Mouse (Mus musculus) stomach, embryonic 15.5 days (tissue): ENCODE measurements at regions not wholly inside any gene's neighbourhood (a gene's known extent, or its start where the extent isn't known, plus 50 kb on each side); places are given as distances from the start of the nearest gene placed in this dataset.

Source experiments
- ATAC-seq: fragments of 200-750 bp; cut with Nextera tagmentation; 2 replicates; pipeline ENCODE4 v1.8.0; 2017; ENCODE audit warnings: low read depth, moderate number of reproducible peaks, moderate TSS enrichment; ENCODE audit not compliant: insufficient read depth, low FRiP score
- H3K27ac ChIP-seq: fragments of 300-500 bp; sonication (generic); 2 replicates; pipeline ENCODE4 v1.5.1; 2015; ENCODE audit warnings: mild to moderate bottlenecking, inconsistent platforms
- H3K27me3 ChIP-seq: fragments of 300-500 bp; sonication (generic); replicated peaks from 2 replicates; pipeline ENCODE4 v1.6.1; 2015; ENCODE audit warnings: inconsistent platforms
- H3K36me3 ChIP-seq: fragments of 300-500 bp; sonication (generic); 2 replicates; pipeline ENCODE4 v1.6.1; 2015; ENCODE audit warnings: inconsistent platforms
- H3K4me1 ChIP-seq: fragments of 300-500 bp; sonication (generic); 2 replicates; pipeline ENCODE4 v1.6.1; 2015; ENCODE audit warnings: inconsistent platforms
- H3K4me2 ChIP-seq: fragments of 300-500 bp; sonication (generic); 2 replicates; pipeline ENCODE4 v1.6.1; 2015; ENCODE audit warnings: mild to moderate bottlenecking, inconsistent platforms
- H3K4me3 ChIP-seq: fragments of 300-500 bp; sonication (generic); replicated peaks from 2 replicates; pipeline ENCODE4 v1.5.1; 2015; ENCODE audit warnings: inconsistent platforms
- H3K9ac ChIP-seq: fragments of 300-500 bp; sonication (generic); 2 replicates; pipeline ENCODE4 v1.6.1; 2015; ENCODE audit warnings: inconsistent platforms
- H3K9me3 ChIP-seq: fragments of 300-500 bp; sonication (generic); 2 replicates; pipeline ENCODE4 v1.6.1; 2016; ENCODE audit warnings: inconsistent platforms
- WGBS: fragments of 180-500 bp; shearing (Covaris S2); methylation state at CpG from one replicate; pipeline ENCODE4 v1.1.7; 2015; 5-methylcytosine and 5-hydroxymethylcytosine counted together

DNA sequence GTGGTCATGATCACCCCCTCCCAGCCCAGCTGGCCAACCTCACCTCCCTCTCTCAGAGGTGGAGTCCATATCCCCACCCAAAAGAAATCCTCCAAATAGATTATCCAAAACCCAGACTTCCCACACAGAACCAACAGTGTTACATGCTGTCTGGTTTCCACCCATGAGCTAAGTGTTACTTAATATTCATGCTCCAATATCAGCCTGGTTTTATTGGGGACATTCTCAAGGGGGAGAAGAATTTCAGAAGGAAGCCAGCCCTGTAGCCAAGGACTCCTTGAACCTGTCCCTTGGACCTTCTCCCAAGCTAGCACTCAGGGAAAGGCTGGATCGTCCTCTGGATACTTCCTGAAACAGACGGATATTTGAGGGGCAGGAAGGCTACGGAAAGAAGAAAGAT, 268.6 kb downstream of the Tle3 start:
- 89% methylated on average over 3 of the region's 3 CpGs for WGBS
- H3K9me3 ChIP-seq, result no peaks in the 10 kb centered on the region
- 0 out of 2 replicates have a peak, but pooled peaks cover 3% of the 10 kb centered on the region for H3K27me3 ChIP-seq
- H3K4me1 ChIP-seq, result no peaks in the 10 kb centered on the region
- H3K27ac ChIP-seq, result no peak overlapping the region
- H3K4me2 ChIP-seq, result no peak overlapping the region
- H3K9ac ChIP-seq, result no peak overlapping the region
- H3K36me3 ChIP-seq, result no peaks in the 10 kb centered on the region
- ATAC-seq, result no peak
- H3K4me3 ChIP-seq, result no peak overlapping the region

DNA sequence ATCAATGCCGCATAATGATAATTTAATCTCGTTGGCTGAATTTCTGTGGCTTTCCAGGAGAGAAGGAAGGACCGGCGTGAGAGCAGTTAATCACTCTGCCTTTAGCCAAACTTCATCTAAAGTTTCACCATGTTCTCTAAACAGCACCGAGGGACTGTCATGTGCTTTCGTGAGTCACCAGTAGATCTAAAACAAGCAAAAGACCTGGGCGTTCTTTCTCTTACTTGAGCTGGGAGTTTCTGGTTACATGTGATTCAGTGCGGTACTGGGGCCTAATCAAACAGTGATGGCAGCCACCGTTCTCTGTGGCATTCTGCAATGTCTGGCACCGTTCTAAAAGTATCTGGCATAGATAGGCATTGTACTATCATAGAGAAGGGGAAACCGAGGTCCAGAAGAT, 266.7 kb downstream of the Tle3 start:
- no peaks in the 10 kb centered on the region for H3K9me3 ChIP-seq
- no peaks in the 10 kb centered on the region for H3K4me1 ChIP-seq
- WGBS, result 75% methylated on average over 11 of the region's 11 CpGs
- H3K4me3 ChIP-seq, result no peak overlapping the region
- H3K27ac ChIP-seq, result no peak overlapping the region
- no peak overlapping the region for H3K4me2 ChIP-seq
- H3K9ac ChIP-seq, result no peak overlapping the region
- H3K27me3 ChIP-seq, result 0 out of 2 replicates have a peak, but pooled peaks cover 3% of the 10 kb centered on the region
- no peaks in the 10 kb centered on the region for H3K36me3 ChIP-seq
- ATAC-seq, result no peak

DNA sequence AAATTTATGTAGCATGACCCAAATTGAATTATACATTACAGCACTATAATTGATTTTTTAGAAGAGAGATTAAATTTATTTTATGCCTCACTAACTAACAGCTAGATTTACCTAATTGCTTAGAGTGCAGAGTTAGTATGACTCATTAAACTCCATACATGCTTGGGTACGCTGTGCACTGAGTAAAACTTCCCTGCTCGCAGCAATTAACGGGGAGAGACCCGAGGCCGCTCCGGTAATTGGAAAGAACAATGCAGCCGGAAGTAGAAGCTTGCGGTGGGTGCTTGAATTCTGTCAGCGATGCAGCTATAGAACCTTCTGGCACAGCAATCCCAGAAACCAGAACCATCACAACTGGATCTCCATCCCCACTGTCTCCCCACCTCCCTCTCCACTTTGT, 261.8 kb downstream of the Tle3 start:
- WGBS, result 85% methylated on average over 9 of the region's 9 CpGs
- H3K27ac ChIP-seq, result no peak overlapping the region
- H3K36me3 ChIP-seq, result no peaks in the 10 kb centered on the region
- H3K4me2 ChIP-seq, result no peak overlapping the region
- H3K9me3 ChIP-seq, result no peaks in the 10 kb centered on the region
- H3K4me1 ChIP-seq, result no peaks in the 10 kb centered on the region
- 0 out of 2 replicates have a peak, but pooled peaks cover 3% of the 10 kb centered on the region for H3K27me3 ChIP-seq
- no peak overlapping the region for H3K9ac ChIP-seq
- H3K4me3 ChIP-seq, result no peak overlapping the region
- ATAC-seq, result no peak

DNA sequence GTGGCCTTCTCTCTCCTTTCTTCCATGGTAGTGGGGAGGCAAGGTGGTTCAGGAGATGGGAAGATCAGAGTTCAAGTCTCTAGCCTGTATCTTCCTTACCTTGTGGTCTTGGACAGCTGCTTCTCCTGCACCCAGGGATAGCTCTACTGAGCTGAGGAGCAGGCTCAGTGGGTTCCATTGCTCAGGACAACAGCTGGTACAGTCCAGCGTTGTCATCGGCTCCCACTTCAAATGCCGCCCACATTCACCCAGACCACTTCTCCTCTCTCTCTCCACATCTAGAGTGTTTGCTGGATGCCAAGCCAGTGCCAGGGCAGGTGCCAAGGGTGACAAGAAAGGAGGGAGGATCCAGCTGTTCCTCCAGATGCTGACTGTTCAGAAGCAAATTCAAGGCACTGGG, 260.4 kb downstream of the Tle3 start:
- Histone ChIP-seq H3K4me1 (no peaks in the 10 kb centered on the region), H3K27ac (no peak overlapping the region), H3K9me3 (no peaks in the 10 kb centered on the region), H3K36me3 (no peaks in the 10 kb centered on the region), H3K4me3 (no peak overlapping the region), H3K9ac (no peak overlapping the region), H3K27me3 (0 out of 2 replicates have a peak, but pooled peaks cover 1% of the 10 kb centered on the region), H3K4me2 (no peak overlapping the region)
- ATAC-seq, result no peak
- 89% methylated on average over 3 of the region's 3 CpGs for WGBS

DNA sequence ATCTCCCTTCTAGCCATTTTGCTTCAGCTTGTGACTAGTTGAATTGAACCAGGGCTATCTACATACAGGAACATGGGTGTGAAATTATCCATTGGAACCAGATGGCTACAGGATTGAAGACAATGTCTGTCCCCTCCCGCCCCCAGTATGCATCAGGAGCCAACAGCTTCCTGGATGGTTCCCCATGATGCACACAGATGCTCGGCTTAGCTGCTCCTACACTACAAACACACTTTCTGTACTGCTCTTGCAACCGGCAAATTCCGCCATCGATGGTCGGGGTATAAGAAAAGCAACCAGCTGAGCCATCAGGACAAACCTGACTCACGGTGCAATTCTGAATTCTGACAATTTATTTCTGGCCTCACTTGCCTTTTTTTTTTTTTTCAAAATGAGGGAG, 258.9 kb downstream of the Tle3 start:
- Histone ChIP-seq H3K4me3 (no peak overlapping the region), H3K27me3 (no peaks in the 10 kb centered on the region), H3K4me2 (no peak overlapping the region), H3K9me3 (no peaks in the 10 kb centered on the region), H3K4me1 (no peaks in the 10 kb centered on the region), H3K36me3 (no peaks in the 10 kb centered on the region), H3K9ac (no peak overlapping the region), H3K27ac (no peak overlapping the region)
- ATAC-seq, result no peak
- 85% methylated on average over 7 of the region's 7 CpGs for WGBS

DNA sequence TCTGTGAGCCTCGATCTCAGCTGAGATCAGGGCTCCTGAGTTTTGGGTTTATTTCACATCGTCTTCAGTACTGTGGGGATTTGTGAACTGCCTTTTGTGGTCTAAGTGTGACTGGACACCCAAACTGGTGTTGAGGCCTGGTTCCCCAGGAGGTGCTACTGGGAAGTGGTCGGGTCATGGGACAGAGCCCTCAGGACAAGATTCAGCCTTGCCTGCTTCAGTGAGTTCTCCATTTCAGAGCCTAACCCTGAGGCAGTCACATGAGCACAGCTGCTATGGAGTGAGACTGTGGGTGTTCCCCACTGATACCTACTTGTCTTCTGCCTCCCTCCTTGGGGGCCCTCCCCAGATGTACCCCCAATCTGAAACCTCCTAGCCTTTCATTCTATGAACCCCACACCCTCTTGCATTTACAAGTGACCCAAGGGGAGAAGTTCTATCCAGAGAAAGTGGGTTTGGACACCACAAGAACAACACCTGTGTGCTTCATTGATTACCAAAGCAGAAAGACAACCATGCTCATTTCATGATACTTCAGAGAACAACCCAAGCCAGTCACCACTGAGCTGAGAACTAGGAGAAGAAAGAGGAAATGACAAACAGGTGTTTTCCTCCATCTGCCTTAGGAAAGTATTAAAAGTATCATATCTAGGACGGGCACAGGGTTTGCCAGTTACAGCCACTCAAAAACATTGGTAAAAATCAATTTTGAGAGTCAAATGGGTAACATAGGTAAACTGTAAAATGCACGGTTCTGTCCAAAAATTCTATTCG, 255.8 kb downstream of the Tle3 start:
- Histone ChIP-seq H3K9me3 (no peaks in the 10 kb centered on the region), H3K4me3 (no peak overlapping the region), H3K27me3 (no peaks in the 10 kb centered on the region), H3K4me2 (no peak overlapping the region), H3K27ac (no peak overlapping the region), H3K4me1 (no peaks in the 10 kb centered on the region), H3K9ac (no peak overlapping the region), H3K36me3 (no peaks in the 10 kb centered on the region)
- no peak for ATAC-seq
- WGBS, result 77% methylated on average over 6 of the region's 6 CpGs

DNA sequence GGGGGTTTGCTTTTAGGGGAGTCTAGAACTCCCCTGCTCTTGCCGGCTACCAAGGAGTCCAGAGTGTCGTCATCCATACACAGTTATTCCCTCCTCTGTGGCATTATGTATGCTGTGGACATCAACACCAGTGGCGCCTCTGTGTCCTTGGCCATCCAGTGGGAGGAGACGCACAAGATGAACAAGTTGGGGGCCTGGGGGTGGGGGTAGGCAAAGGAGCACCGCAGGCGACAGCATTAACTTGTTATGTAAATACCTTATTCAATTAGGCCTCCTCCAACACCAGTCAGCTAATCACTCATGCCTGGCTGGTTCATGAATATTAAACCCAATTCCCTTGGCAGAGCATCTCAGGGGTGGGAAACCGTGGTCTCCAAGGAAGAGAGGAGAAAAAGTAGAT, 250.8 kb downstream of the Tle3 start:
- Histone ChIP-seq H3K9ac (no peak overlapping the region), H3K9me3 (no peaks in the 10 kb centered on the region), H3K4me3 (no peak overlapping the region), H3K27ac (no peak overlapping the region), H3K4me1 (no peaks in the 10 kb centered on the region), H3K4me2 (no peak overlapping the region), H3K27me3 (no peaks in the 10 kb centered on the region; the same call in 1 of the 2 replicates), H3K36me3 (no peaks in the 10 kb centered on the region)
- ATAC-seq, result no peak
- WGBS, result 53% methylated on average over 7 of the region's 7 CpGs

DNA sequence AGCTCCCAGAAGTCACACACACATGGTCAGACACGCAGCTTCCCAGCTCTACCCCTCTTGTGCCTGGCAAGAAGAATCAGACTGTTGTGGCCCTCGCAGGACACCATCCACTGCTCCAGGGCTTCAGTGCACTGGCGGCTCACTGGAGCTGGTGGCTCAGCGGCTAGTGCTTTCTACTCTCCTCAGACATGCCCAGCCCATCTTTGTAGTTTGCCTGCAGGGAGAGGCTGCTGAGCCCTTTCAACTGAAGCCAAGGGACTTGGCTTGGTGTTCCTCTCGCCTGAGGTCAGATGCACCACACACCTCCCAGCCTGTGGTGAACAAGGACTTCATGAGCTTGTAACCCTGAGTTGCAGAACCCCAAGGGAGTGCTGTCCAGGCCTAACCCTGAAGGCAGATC, 249.8 kb downstream of the Tle3 start:
- Histone ChIP-seq H3K9ac (no peak overlapping the region), H3K4me3 (no peak overlapping the region), H3K4me1 (no peaks in the 10 kb centered on the region), H3K4me2 (no peak overlapping the region), H3K9me3 (no peaks in the 10 kb centered on the region), H3K27ac (no peak overlapping the region), H3K36me3 (no peaks in the 10 kb centered on the region), H3K27me3 (no peaks in the 10 kb centered on the region; the same call in 1 of the 2 replicates)
- no peak for ATAC-seq
- WGBS, result 87% methylated on average over 5 of the region's 5 CpGs

DNA sequence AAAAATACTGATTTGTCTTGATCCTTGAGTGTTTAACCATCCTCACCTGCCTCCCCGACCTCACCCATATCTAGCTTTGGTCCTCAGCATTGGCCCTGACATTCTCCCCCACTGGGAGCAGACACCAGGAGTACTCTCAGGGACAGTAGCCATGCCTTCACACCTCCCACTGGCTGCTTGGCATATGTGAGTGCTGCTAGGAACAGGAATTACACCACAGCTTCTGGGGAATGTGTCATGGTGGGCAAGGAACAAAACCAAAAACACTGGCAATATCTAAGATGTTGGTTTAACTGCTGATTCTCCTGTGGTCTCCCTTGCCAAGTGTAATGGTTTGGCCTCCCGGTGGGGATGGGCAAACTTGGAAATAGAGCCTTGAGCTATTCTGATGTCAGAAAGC, 248.6 kb downstream of the Tle3 start:
- WGBS, result 56% methylated on average over 2 of the region's 2 CpGs
- no peak overlapping the region for H3K9ac ChIP-seq
- no peaks in the 10 kb centered on the region for H3K4me1 ChIP-seq
- H3K4me3 ChIP-seq, result no peak overlapping the region
- H3K27me3 ChIP-seq, result no peaks in the 10 kb centered on the region; the same call in 1 of the 2 replicates
- H3K9me3 ChIP-seq, result no peaks in the 10 kb centered on the region
- no peak for ATAC-seq
- H3K36me3 ChIP-seq, result no peaks in the 10 kb centered on the region
- H3K27ac ChIP-seq, result no peak overlapping the region
- H3K4me2 ChIP-seq, result no peak overlapping the region

DNA sequence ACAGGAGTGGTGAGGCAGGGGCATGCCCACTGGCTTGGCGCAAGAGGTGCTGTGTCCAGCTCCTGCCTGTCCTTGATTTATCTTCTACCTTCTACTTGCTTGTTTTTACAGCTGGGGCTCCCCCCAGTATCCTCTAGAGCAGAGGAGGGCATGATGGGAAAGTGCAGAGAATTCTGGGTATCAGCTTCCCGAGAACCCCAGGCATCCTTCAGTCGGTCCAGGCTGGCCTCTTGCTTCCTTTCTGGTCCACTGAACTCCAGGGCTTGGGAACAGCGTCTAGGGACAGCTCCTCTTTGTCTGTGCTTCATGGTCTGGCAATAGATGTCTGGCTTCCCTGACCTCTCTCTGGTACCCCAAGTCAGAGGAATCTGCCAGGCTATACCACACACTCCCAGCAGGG, 247.9 kb downstream of the Tle3 start:
- Histone ChIP-seq H3K9me3 (no peaks in the 10 kb centered on the region), H3K27me3 (no peaks in the 10 kb centered on the region; the same call in 1 of the 2 replicates), H3K27ac (no peak overlapping the region), H3K4me2 (no peak overlapping the region), H3K4me3 (no peak overlapping the region), H3K9ac (no peak overlapping the region), H3K36me3 (no peaks in the 10 kb centered on the region), H3K4me1 (no peaks in the 10 kb centered on the region)
- WGBS, result 62% methylated on average over 4 of the region's 4 CpGs
- ATAC-seq, result no peak

DNA sequence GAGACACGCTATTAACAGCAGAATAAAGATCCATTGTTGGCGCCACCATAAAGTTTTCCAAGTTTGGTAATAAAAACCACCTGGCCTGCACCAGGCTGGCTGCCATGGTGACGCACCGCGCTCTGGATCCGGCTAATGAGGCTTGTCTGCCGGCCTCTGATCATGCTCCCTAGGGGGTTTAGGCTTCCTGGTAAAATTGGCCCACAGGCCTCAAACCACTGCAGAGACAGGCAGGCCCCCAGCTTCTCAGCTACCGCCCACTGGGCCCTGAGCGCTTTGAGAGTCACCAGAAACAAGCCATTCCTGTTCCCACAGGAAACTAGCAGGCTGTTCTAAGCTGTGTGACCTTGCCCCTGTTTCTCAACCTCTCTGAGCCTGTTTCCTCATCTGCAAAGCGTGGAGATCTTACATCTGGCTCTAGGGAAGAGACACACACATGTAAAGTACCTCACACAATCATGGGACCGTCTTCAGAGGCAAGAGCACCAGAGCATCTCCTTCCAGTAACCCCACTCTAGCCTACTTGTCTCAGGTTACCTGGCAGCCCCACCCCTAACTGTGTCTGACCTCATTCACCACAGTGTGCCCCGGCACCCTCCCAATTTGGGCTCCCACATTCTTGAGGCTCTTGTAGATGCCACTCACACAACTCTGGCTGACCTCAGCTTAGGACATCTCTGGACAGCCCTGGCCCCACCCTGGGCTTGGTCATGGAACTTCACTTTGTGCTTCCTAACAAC, 246.5 kb downstream of the Tle3 start:
- H3K9ac ChIP-seq, result no peak overlapping the region
- H3K4me3 ChIP-seq, result no peak overlapping the region
- no peaks in the 10 kb centered on the region; the same call in 1 of the 2 replicates for H3K27me3 ChIP-seq
- no peak overlapping the region for H3K4me2 ChIP-seq
- ATAC-seq, result no peak; the same call in 1 of the 2 replicates
- no peak overlapping the region for H3K27ac ChIP-seq
- WGBS, result 47% methylated on average over 12 of the region's 12 CpGs
- H3K36me3 ChIP-seq, result no peaks in the 10 kb centered on the region
- no peaks in the 10 kb centered on the region for H3K4me1 ChIP-seq
- H3K9me3 ChIP-seq, result no peaks in the 10 kb centered on the region

DNA sequence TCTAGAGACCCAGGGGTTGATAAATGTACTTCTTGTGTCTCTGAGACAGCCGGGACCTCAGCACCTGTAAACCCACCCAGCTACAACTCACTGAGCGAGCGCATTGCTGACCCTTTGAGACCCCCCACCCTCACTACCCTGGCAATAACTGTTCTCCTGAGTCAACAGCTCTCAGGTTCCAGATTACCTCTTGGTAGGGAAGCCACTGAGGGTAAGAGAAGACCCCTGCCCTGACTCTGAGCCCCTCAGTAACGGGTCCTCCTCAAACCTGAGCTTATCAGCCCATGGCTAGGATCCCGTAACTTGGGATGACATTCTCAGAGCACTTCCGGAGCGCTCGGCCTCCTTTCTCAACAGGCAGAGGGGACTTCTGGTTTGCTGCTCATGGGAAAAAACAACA, 245.8 kb downstream of the Tle3 start:
- Histone ChIP-seq H3K9me3 (no peaks in the 10 kb centered on the region), H3K36me3 (no peaks in the 10 kb centered on the region), H3K9ac (no peak overlapping the region), H3K4me3 (no peak overlapping the region), H3K4me2 (no peak overlapping the region), H3K27ac (no peak overlapping the region), H3K27me3 (no peaks in the 10 kb centered on the region; the same call in 1 of the 2 replicates), H3K4me1 (no peaks in the 10 kb centered on the region)
- ATAC-seq, result no peak
- WGBS, result 80% methylated on average over 8 of the region's 8 CpGs
